Mouse (Mus musculus): ENCODE measurements around the gene Cdc16.

DNA sequence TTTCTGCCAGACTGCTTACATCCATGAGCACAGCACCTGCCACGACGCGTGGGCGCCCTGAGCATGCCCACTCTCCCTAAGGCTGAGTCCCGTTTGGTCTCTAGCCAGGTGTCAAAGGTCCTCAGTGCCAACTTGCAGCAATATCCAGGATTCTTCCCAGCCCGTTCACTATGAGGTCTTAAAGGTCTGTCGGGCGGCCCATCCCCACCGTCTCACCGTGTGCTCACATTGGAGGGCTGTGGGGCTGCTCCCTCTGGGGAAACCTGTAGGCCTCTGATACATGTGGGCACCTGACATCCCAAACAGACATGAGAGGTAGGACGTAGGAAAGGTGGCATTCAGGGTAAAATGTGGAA lies 36.2 kb downstream of the Cdc16 start:
- no peak for TF ChIP-seq USF1 (IDR thresholded peaks at IDR 0.05; ENCODE audit: low read depth, low read length)
- no peak for TF ChIP-seq NRF1 (IDR thresholded peaks at IDR 0.05; ENCODE audit: insufficient read depth, low read depth, low read length, poor library complexity, severe bottlenecking)
- no peak for TF ChIP-seq ETS1 (IDR thresholded peaks at IDR 0.05; ENCODE audit: low read depth, low read length)
- no peak for TF ChIP-seq CTCF (IDR thresholded peaks at IDR 0.05 in 2 of 3, conservative IDR thresholded peaks at IDR 0.05 in 1 of 3; ENCODE audit: control insufficient read depth in 1 of 3, insufficient read depth in 1 of 3, low read depth in 2 of 3, low read length in 3 of 3, poor library complexity in 1 of 3, severe bottlenecking in 1 of 3)
- TF ChIP-seq POLR2A (IDR thresholded peaks at IDR 0.05; ENCODE audit: control insufficient read depth in 1 of 2, insufficient read depth in 1 of 2, low read depth in 1 of 2, low read length in 2 of 2, poor library complexity in 1 of 2): no peak

All from MEL (cell line).